In the genomic region with DNA sequence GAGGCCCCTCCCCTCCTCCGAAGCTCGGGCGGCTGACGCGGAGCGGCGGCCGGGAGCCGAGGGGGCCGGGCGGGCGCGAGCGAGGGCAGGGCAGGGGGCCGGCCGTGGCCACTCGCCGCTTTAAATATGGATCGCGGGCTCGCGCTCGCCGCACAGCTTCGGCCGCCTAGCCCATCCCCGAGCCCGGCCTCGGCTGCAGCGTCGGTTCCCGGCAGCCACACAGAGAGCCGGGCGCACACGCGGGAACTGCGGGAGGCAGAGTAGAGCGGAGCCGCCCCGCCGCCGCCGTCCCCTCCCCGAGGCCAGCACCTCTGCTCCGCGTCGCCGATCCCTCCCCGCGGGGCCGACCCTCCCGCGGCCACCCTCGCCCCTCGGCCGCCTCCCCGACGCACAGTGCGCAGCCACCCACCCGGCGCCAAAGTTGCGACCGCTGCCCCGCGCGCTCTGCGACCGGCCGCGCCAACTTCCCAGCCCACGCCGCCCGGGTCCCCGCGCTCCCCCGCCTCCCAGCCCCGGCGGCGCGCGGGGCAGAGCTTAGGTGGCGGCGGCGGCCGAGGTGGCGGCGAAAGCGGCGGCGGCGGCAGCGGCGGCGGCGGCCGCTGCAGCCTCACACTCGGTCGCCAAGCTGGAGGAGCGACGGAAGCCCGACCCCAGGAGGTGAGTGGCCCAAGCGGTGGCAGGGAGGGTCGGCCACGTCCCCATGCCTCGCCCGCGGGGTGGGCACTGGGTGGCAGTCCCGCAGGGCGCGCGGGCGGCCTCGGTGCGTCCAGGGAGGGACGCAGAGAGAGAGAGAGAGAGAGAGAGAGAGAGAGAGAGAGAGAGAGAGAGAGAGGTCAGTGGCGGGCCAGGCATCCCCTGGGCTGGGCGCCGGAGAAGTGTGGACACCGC, we compare ENCODE assay signal across 8 mouse cellular contexts. TPM values are rescaled to one million over a fixed set of nuclear protein-coding genes. Genes with fewer than 3 reads are reported as not detected.
DNase-seq lines count a peak whose midpoint lies in the region; ATAC-seq and TF ChIP-seq lines count a peak whose summit lies in the region.

A gene (plus strand): TSS at position 151 of the 888 bp plus-strand sequence.

- peak within 1 kb of the TSS; percentile 77 for H3K9ac ChIP-seq in forebrain, embryonic 11.5 days (ENCODE audit: low read length)
- peak within 1 kb of the TSS; percentile 52 for H3K9ac ChIP-seq in lung, postnatal 0 days (replicated peaks; ENCODE audit: low read depth)

- H3K9me3 ChIP-seq in E14TG2a.4 (ENCODE audit: low read length): no peaks in the 10 kb centered on the region; the same call in 1 of the 2 replicates
- H3K9me3 ChIP-seq in forebrain, embryonic 11.5 days (ENCODE audit: control insufficient read depth, low read length): no peaks in the 10 kb centered on the region
- H3K9me3 ChIP-seq in lung, postnatal 0 days (ENCODE audit: low read length): no peaks in the 10 kb centered on the region

- peaks cover 11% of the 10 kb centered on the region for H3K4me1 ChIP-seq in E14TG2a.4 (replicated peaks; ENCODE audit: low read depth, low read length)
- 0 out of 2 replicates have a peak, but pooled peaks cover 3% of the 10 kb centered on the region for H3K4me1 ChIP-seq in forebrain, embryonic 11.5 days (replicated peaks; ENCODE audit: control insufficient read depth, insufficient read depth, low read length)
- H3K4me1 ChIP-seq in lung, postnatal 0 days (ENCODE audit: insufficient read depth, low read depth, low read length): no peaks in the 10 kb centered on the region

- no peak for TF ChIP-seq EP300 in lung, postnatal 0 days (IDR thresholded peaks at IDR 0.05)

- no peak for TF ChIP-seq CTCF in E14TG2a.4 (conservative IDR thresholded peaks at IDR 0.05; ENCODE audit: low read length)
- TF ChIP-seq CTCF in lung, postnatal 0 days (IDR thresholded peaks at IDR 0.05): no peak

- intact Hi-C loops in heart, postnatal 10 days (cut with DNase I): loop anchor here (5.0 to 10.0 kb wide), 2 partner anchors 40 to 172 kb away; no protein-coding TSS in a partner anchor

- peak; percentile 81 for ATAC-seq in forebrain, embryonic 11.5 days (replicated peaks; ENCODE audit: low FRiP score)
- ATAC-seq in lung, postnatal 0 days: peak; percentile 87

- H3K27me3 ChIP-seq in E14TG2a.4 (ENCODE audit: insufficient read depth, low read length): peaks cover 60% of the 10 kb centered on the region
- H3K27me3 ChIP-seq in forebrain, embryonic 11.5 days (ENCODE audit: control insufficient read depth, insufficient read depth, low read length): no peaks in the 10 kb centered on the region; the same call in 1 of the 2 replicates
- no peaks in the 10 kb centered on the region for H3K27me3 ChIP-seq in lung, postnatal 0 days (replicated peaks; ENCODE audit: insufficient read depth, low read length)

- no peaks in the 10 kb centered on the region for H3K36me3 ChIP-seq in E14TG2a.4 (ENCODE audit: insufficient read depth, low read length)
- no peaks in the 10 kb centered on the region for H3K36me3 ChIP-seq in forebrain, embryonic 11.5 days (ENCODE audit: control insufficient read depth, insufficient read depth, low read length)
- no peaks in the 10 kb centered on the region for H3K36me3 ChIP-seq in lung, postnatal 0 days (ENCODE audit: insufficient read depth, low read length)

- WGBS in forebrain, embryonic 11.5 days: under 1% methylated on average over 79 of the region's 119 CpGs
- 1% methylated on average over 112 of the region's 119 CpGs for WGBS in large intestine, adult 2 months
- 1% methylated on average over 58 of the region's 119 CpGs for WGBS in lung, postnatal 0 days

- H3K4me2 ChIP-seq in forebrain, embryonic 11.5 days (ENCODE audit: low read depth, low read length, severe bottlenecking): peak within 1 kb of the TSS; percentile 80
- H3K4me2 ChIP-seq in lung, postnatal 0 days (replicated peaks; ENCODE audit: low read depth, low read length): peak within 1 kb of the TSS; percentile 80

- DNase-seq in adrenal gland, postnatal 4 days (ENCODE audit: low spot score in 2 of 2): peak in 1 of 2 experiments; percentile 15
- DNase-seq in forebrain, embryonic 11.5 days (ENCODE audit: low spot score): peak; percentile 79
- DNase-seq in heart, postnatal 10 days: peak; percentile 68 to 76
- DNase-seq in large intestine, adult 2 months (ENCODE audit: low read depth, low spot score): no peak
- DNase-seq in lung, postnatal 0 days (ENCODE audit: low spot score): peak; percentile 64
- DNase-seq in retina, postnatal 1 day: peak; percentile 77
- DNase-seq in spleen, adult 12 weeks (ENCODE audit: low spot score): no peak

- H3K4me3 ChIP-seq in E14TG2a.4 (replicated peaks; ENCODE audit: low read length): peak within 1 kb of the TSS; percentile 85
- H3K4me3 ChIP-seq in forebrain, embryonic 11.5 days (ENCODE audit: low read depth, low read length): peak within 1 kb of the TSS; percentile 82
- H3K4me3 ChIP-seq in lung, postnatal 0 days (ENCODE audit: low read depth, low read length): peak within 1 kb of the TSS; percentile 79

- H3K27ac ChIP-seq in forebrain, embryonic 11.5 days (ENCODE audit: low read depth, low read length): no peak within 1 kb of the TSS
- H3K27ac ChIP-seq in lung, postnatal 0 days (ENCODE audit: low read length): peak within 1 kb of the TSS; percentile 75

RNA-seq across cellular contexts. Expression of the gene that starts here (rescaled TPM):
- total RNA-seq in adrenal gland, postnatal 4 days (2021): 10 to 100 TPM; 23.3 to 45.1 TPM
- 3.0 and 3.1 TPM in 2 replicates for polyA plus RNA-seq in forebrain, embryonic 11.5 days (2014; fragmentation: Nextera tagmentation; extraction: Ambion mirVana)
- total RNA-seq in heart, postnatal 10 days (2021): 10 to 100 TPM; 34.1 to 44.1 TPM
- 13.1 and 21.0 TPM in 2 replicates for polyA plus RNA-seq in large intestine, adult 2 months (2012; rRNA removed)
- polyA plus RNA-seq in lung, postnatal 0 days (2015; fragmentation: Nextera tagmentation; extraction: Ambion mirVana): 2.9 and 4.0 TPM in 2 replicates

Comparison
In these comparisons a context has a peak if more than half of its experiments do, and no peak if none do; other contexts are left out.
1. DNase-seq: peak in forebrain, embryonic 11.5 days (single experiment), heart, postnatal 10 days (2 of 2), lung, postnatal 0 days (single experiment) and retina, postnatal 1 day (single experiment); none in large intestine, adult 2 months (single experiment) and spleen, adult 12 weeks (single experiment).
2. Peak in every context shown above with its lines, with median percentiles within 50 percentile points of each other: H3K4me3 ChIP-seq.